In the genomic region with DNA sequence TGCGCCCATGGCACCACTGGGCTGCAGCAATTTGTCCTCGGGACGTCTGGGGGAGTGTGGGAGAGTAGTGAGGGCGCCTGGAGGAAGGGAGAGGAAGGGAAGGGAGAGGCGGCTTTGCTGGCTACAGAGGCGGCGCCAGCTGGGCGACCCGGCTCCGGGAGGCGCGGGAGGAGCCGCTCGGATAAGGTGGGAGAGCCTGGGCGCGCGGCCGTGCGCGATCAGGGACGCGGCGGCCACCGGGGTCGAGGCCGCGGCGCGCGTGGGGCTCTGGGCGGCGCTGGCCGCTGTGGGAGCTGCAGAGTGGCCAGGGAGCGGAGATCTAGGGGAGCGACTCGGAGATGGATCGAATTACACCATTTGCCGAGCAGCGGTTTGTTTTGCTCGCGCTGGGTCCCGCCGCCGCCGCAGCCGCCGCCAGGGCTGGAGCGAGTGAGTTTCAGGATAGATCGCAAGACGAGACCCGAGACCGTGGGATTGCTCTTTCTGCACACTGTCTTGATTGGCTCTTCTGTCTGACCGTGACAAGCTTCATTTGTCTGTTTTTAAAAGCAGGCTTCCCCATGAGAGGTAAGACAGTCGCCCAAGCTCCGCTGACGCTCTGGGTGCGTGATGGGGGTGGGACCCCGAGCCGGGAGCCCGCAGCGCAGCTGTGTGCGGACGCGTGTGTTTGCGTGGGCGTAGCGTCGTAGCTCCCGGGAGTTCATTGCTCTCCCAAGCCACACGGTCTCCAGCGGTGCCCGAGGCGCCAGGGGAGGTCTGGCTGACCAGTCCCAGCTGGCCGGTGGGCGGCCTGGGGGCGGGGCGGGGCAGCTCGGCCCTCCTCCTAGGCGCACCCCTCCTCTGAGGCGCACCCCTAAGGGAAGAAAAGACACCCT, we compare ENCODE assay signal across 8 mouse cellular contexts.
DNase-seq lines count a peak whose midpoint lies in the region; ATAC-seq and TF ChIP-seq lines count a peak whose summit lies in the region.

No protein-coding gene starts in this region.

- H3K9me3 ChIP-seq in embryonic facial prominence, embryonic 14.5 days (ENCODE audit: control insufficient read depth, low read length): no peaks in the 10 kb centered on the region
- H3K9me3 ChIP-seq in limb, embryonic 12.5 days: no peaks in the 10 kb centered on the region
- H3K9me3 ChIP-seq in midbrain, embryonic 12.5 days: no peaks in the 10 kb centered on the region

- H3K4me1 ChIP-seq in embryonic facial prominence, embryonic 14.5 days (ENCODE audit: control insufficient read depth, insufficient read depth, low read length): peaks cover 15% of the 10 kb centered on the region
- 0 out of 2 replicates have a peak, but pooled peaks cover 1% of the 10 kb centered on the region for H3K4me1 ChIP-seq in kidney, adult 2 months (ENCODE audit: control insufficient read depth, insufficient read depth, low read length)
- H3K4me1 ChIP-seq in limb, embryonic 12.5 days (replicated peaks): peaks cover 9% of the 10 kb centered on the region; the same call in 1 of the 2 replicates
- H3K4me1 ChIP-seq in midbrain, embryonic 12.5 days: peaks cover 19% of the 10 kb centered on the region

- TF ChIP-seq POLR2A in kidney, adult 2 months (IDR thresholded peaks at IDR 0.05; ENCODE audit: low read depth, low read length): no peak

- peak overlapping the region; percentile 84 for H3K4me2 ChIP-seq in embryonic facial prominence, embryonic 14.5 days (ENCODE audit: low read depth, low read length)
- H3K4me2 ChIP-seq in limb, embryonic 12.5 days: peak overlapping the region; percentile 94
- peak overlapping the region; percentile 98 for H3K4me2 ChIP-seq in midbrain, embryonic 12.5 days (replicated peaks)

- under 1% methylated on average over 56 of the region's 80 CpGs for WGBS in embryonic facial prominence, embryonic 14.5 days
- under 1% methylated on average over 78 of the region's 80 CpGs for WGBS in kidney, adult 2 months
- under 1% methylated on average over 79 of the region's 80 CpGs for WGBS in limb, embryonic 12.5 days
- WGBS in midbrain, embryonic 12.5 days: under 1% methylated on average over 70 of the region's 80 CpGs

- peak overlapping the region; percentile 74 for H3K4me3 ChIP-seq in embryonic facial prominence, embryonic 14.5 days (ENCODE audit: low read depth, low read length)
- peak overlapping the region; percentile 65 for H3K4me3 ChIP-seq in kidney, adult 2 months (ENCODE audit: insufficient read depth, low read depth, low read length)
- H3K4me3 ChIP-seq in limb, embryonic 12.5 days (replicated peaks): peak overlapping the region; percentile 74
- H3K4me3 ChIP-seq in midbrain, embryonic 12.5 days: peak overlapping the region; percentile 74

- peak; percentile 90 for ATAC-seq in embryonic facial prominence, embryonic 14.5 days (ENCODE audit: low read depth)
- peak; percentile 88 for ATAC-seq in limb, embryonic 12.5 days (ENCODE audit: insufficient number of reproducible peaks, insufficient read depth, low FRiP score, low TSS enrichment, low read depth)
- ATAC-seq in midbrain, embryonic 12.5 days (ENCODE audit: low FRiP score, low read depth): peak; percentile 84

- peaks cover 10% of the 10 kb centered on the region; the same call in 1 of the 2 replicates for H3K27me3 ChIP-seq in embryonic facial prominence, embryonic 14.5 days (replicated peaks; ENCODE audit: control insufficient read depth, insufficient read depth, low read length)
- no peaks in the 10 kb centered on the region; the same call in 1 of the 2 replicates for H3K27me3 ChIP-seq in kidney, adult 2 months (replicated peaks; ENCODE audit: control insufficient read depth, insufficient read depth, low read length)
- peaks cover 46% of the 10 kb centered on the region for H3K27me3 ChIP-seq in limb, embryonic 12.5 days
- peaks cover 42% of the 10 kb centered on the region for H3K27me3 ChIP-seq in midbrain, embryonic 12.5 days

- peak overlapping the region; percentile 93 for H3K27ac ChIP-seq in embryonic facial prominence, embryonic 14.5 days (replicated peaks; ENCODE audit: low read depth, low read length)
- peak overlapping the region; percentile 76 for H3K27ac ChIP-seq in kidney, adult 2 months (ENCODE audit: insufficient read depth, low read depth, low read length)
- peak overlapping the region; percentile 90 for H3K27ac ChIP-seq in limb, embryonic 12.5 days
- peak overlapping the region; percentile 87 for H3K27ac ChIP-seq in midbrain, embryonic 12.5 days (replicated peaks)

- TF ChIP-seq CTCF in kidney, adult 2 months (conservative IDR thresholded peaks at IDR 0.05; ENCODE audit: insufficient read depth, insufficient read length, low read depth, low read length): no peak

- peak overlapping the region; percentile 75 for H3K9ac ChIP-seq in embryonic facial prominence, embryonic 14.5 days (ENCODE audit: low read depth, low read length)
- peak overlapping the region; percentile 76 for H3K9ac ChIP-seq in limb, embryonic 12.5 days (replicated peaks)
- H3K9ac ChIP-seq in midbrain, embryonic 12.5 days (replicated peaks): peak overlapping the region; percentile 74

- no peaks in the 10 kb centered on the region for H3K36me3 ChIP-seq in embryonic facial prominence, embryonic 14.5 days (ENCODE audit: control insufficient read depth, insufficient read depth, low read length)
- no peaks in the 10 kb centered on the region for H3K36me3 ChIP-seq in kidney, adult 2 months (ENCODE audit: control insufficient read depth, insufficient read depth, low read length)
- H3K36me3 ChIP-seq in limb, embryonic 12.5 days: no peaks in the 10 kb centered on the region
- H3K36me3 ChIP-seq in midbrain, embryonic 12.5 days: no peaks in the 10 kb centered on the region

- peak; percentile 47 to 48 for DNase-seq in spleen, adult 18-20 months
- no peak for DNase-seq in spleen, adult 12 weeks (ENCODE audit: low spot score)
- peak; percentile 93 for DNase-seq in embryonic facial prominence, embryonic 14.5 days (ENCODE audit: low spot score)
- peak; percentile 93 to 95 for DNase-seq in heart, adult 9 months (ENCODE audit: low spot score in 2 of 2)
- peak; percentile 92 for DNase-seq in kidney, adult 2 months
- DNase-seq in spleen, postnatal 14 days (ENCODE audit: low spot score in 2 of 2): peak; percentile 10 to 13
